10 mouse cellular contexts compared by ENCODE assay signal in genomic region chr13:73270451-73271081, GRCm38 (mm10). TPM values are rescaled to one million over a fixed set of nuclear protein-coding genes. Genes with fewer than 3 reads are reported as not detected.
A peak's percentile ranks its signal among the peaks of the same experiment; 100 is the strongest.
DNase-seq lines count a peak whose midpoint lies in the region; ATAC-seq and TF ChIP-seq lines count a peak whose summit lies in the region.
"Had no signal": no experiment of that assay in that cellular context is flagged by ENCODE, and none has a peak within 500 bp of the region (broad histone marks: within the 10 kb centered on the region; RNA-seq: fewer than 3 reads in every experiment).

No protein-coding gene starts in this region.

- H3K9me3 ChIP-seq in lung, embryonic 14.5 days (ENCODE audit: low read depth, low read length): no peaks in the 10 kb centered on the region
- no peaks in the 10 kb centered on the region for H3K9me3 ChIP-seq in heart, embryonic 14.5 days (ENCODE audit: control insufficient read depth, low read length)
- H3K9me3 ChIP-seq in limb, embryonic 15.5 days: no peaks in the 10 kb centered on the region
- H3K9me3 ChIP-seq in stomach, postnatal 0 days (ENCODE audit: control insufficient read depth, low read length): no peaks in the 10 kb centered on the region

- H3K27ac ChIP-seq in lung, embryonic 14.5 days (ENCODE audit: low read depth): no peak overlapping the region
- peak overlapping the region; percentile 80 to 82 for H3K27ac ChIP-seq in heart, embryonic 14.5 days (replicated peaks in 1 of 2; ENCODE audit: control insufficient read depth in 1 of 2, insufficient read depth in 1 of 2, low read depth in 2 of 2, low read length in 2 of 2)
- no peak overlapping the region for H3K27ac ChIP-seq in limb, embryonic 15.5 days
- H3K27ac ChIP-seq in stomach, postnatal 0 days (replicated peaks): no peak overlapping the region

- peak overlapping the region; percentile 29 for H3K4me2 ChIP-seq in lung, embryonic 14.5 days
- peak overlapping the region; percentile 66 for H3K4me2 ChIP-seq in heart, embryonic 14.5 days (ENCODE audit: low read length)
- H3K4me2 ChIP-seq in limb, embryonic 15.5 days: peak overlapping the region; percentile 42
- peak overlapping the region; percentile 11; the same call in 1 of the 2 replicates for H3K4me2 ChIP-seq in stomach, postnatal 0 days (replicated peaks; ENCODE audit: low read depth)

- DNase-seq in lung, embryonic 14.5 days: no peak
- DNase-seq in lung, postnatal 36 days: no peak
- no peak for DNase-seq in stomach, postnatal 0 days (ENCODE audit: low spot score)
- DNase-seq in MN1 (ENCODE audit: low spot score): no peak
- DNase-seq in right cerebral cortex, postnatal 25 days: no peak
- DNase-seq: gastrocnemius, postnatal 25 days; layer of hippocampus, adult 9-11 months; thymus, adult 2 months had no signal

- no peak for ATAC-seq in lung, embryonic 14.5 days (ENCODE audit: insufficient read depth)
- no peak for ATAC-seq in heart, embryonic 14.5 days (ENCODE audit: insufficient number of reproducible peaks, insufficient read depth, low FRiP score, low read depth)
- no peak for ATAC-seq in limb, embryonic 15.5 days (ENCODE audit: insufficient number of reproducible peaks, low FRiP score, low TSS enrichment, low read depth)
- ATAC-seq in stomach, postnatal 0 days (ENCODE audit: low FRiP score, low TSS enrichment): no peak

- no peak overlapping the region for H3K9ac ChIP-seq in lung, embryonic 14.5 days
- peak overlapping the region; percentile 72 for H3K9ac ChIP-seq in heart, embryonic 14.5 days (ENCODE audit: low read length)
- H3K9ac ChIP-seq in limb, embryonic 15.5 days: no peak overlapping the region
- no peak overlapping the region for H3K9ac ChIP-seq in stomach, postnatal 0 days (ENCODE audit: low read length)

- no peak for TF ChIP-seq EP300 in stomach, postnatal 0 days (optimal IDR thresholded peaks at IDR 0.05)

- no peaks in the 10 kb centered on the region for H3K4me1 ChIP-seq in lung, embryonic 14.5 days (ENCODE audit: insufficient read depth)
- peaks cover 46 to 80% of the 10 kb centered on the region in 2 experiments for H3K4me1 ChIP-seq in heart, embryonic 14.5 days (ENCODE audit: control insufficient read depth in 2 of 2, insufficient read depth in 2 of 2, low read length in 2 of 2)
- peaks cover 30% of the 10 kb centered on the region for H3K4me1 ChIP-seq in limb, embryonic 15.5 days
- no peaks in the 10 kb centered on the region for H3K4me1 ChIP-seq in stomach, postnatal 0 days (replicated peaks; ENCODE audit: control insufficient read depth, insufficient read depth)

- H3K27me3 ChIP-seq in lung, embryonic 14.5 days (ENCODE audit: insufficient read depth, low read length): peaks cover 92% of the 10 kb centered on the region
- H3K27me3 ChIP-seq in heart, embryonic 14.5 days (ENCODE audit: control insufficient read depth, insufficient read depth, low read length): peaks cover 80% of the 10 kb centered on the region
- peaks cover 97% of the 10 kb centered on the region for H3K27me3 ChIP-seq in limb, embryonic 15.5 days
- H3K27me3 ChIP-seq in stomach, postnatal 0 days (ENCODE audit: control insufficient read depth, insufficient read depth, low read length): peaks cover 20% of the 10 kb centered on the region

- TF ChIP-seq CTCF in lung, embryonic 14.5 days (IDR thresholded peaks at IDR 0.05; ENCODE audit: low read depth): no peak
- TF ChIP-seq CTCF in stomach, postnatal 0 days (IDR thresholded peaks at IDR 0.05; ENCODE audit: low read depth): no peak

- H3K4me3 ChIP-seq in lung, embryonic 14.5 days (ENCODE audit: low read depth, low read length): no peak overlapping the region
- peak overlapping the region; percentile 23 to 27 for H3K4me3 ChIP-seq in heart, embryonic 14.5 days (ENCODE audit: control insufficient read depth in 1 of 2, insufficient read depth in 1 of 2, low read depth in 1 of 2, low read length in 2 of 2)
- no peak overlapping the region for H3K4me3 ChIP-seq in limb, embryonic 15.5 days
- H3K4me3 ChIP-seq in stomach, postnatal 0 days (ENCODE audit: low read depth, low read length): 0 out of 2 replicates have a peak overlapping the region, but pooled peaks have one; percentile 6

- WGBS in lung, embryonic 14.5 days: 6% methylated on average over 22 of the region's 22 CpGs
- 4% methylated on average over 22 of the region's 22 CpGs for WGBS in heart, embryonic 14.5 days
- WGBS in limb, embryonic 15.5 days: 15% methylated on average over 22 of the region's 22 CpGs
- 9% methylated on average over 22 of the region's 22 CpGs for WGBS in stomach, postnatal 0 days

- H3K36me3 ChIP-seq in lung, embryonic 14.5 days (ENCODE audit: insufficient read depth): no peaks in the 10 kb centered on the region
- peaks cover 37% of the 10 kb centered on the region for H3K36me3 ChIP-seq in heart, embryonic 14.5 days (ENCODE audit: control insufficient read depth, insufficient read depth, low read length)
- no peaks in the 10 kb centered on the region for H3K36me3 ChIP-seq in limb, embryonic 15.5 days
- H3K36me3 ChIP-seq in stomach, postnatal 0 days (ENCODE audit: control insufficient read depth, insufficient read depth, low read length): no peaks in the 10 kb centered on the region

RNA-seq across cellular contexts. Expression of gene Irx4, which starts 10.3 kb away (rescaled TPM):
- not detected in 2 replicates for polyA plus RNA-seq in lung, embryonic 14.5 days (2014; fragmentation: Nextera tagmentation; extraction: Ambion mirVana)
- 43.3 and 47.3 TPM in 2 replicates for polyA plus RNA-seq in heart, embryonic 14.5 days (2014; fragmentation: Nextera tagmentation; extraction: Ambion mirVana)
- polyA plus RNA-seq in limb, embryonic 15.5 days (2015; fragmentation: Nextera tagmentation; extraction: Ambion mirVana): 8.7 and 9.5 TPM in 2 replicates
- polyA plus RNA-seq in stomach, postnatal 0 days (2015; fragmentation: Nextera tagmentation; extraction: Ambion mirVana): not detected in 2 replicates

RNA-seq across cellular contexts. Expression of gene Mrpl36, which starts 57.7 kb away (rescaled TPM):
- polyA plus RNA-seq in lung, embryonic 14.5 days (2014; fragmentation: Nextera tagmentation; extraction: Ambion mirVana): 139 and 147 TPM in 2 replicates
- 173 and 176 TPM in 2 replicates for polyA plus RNA-seq in heart, embryonic 14.5 days (2014; fragmentation: Nextera tagmentation; extraction: Ambion mirVana)
- 108 and 114 TPM in 2 replicates for polyA plus RNA-seq in limb, embryonic 15.5 days (2015; fragmentation: Nextera tagmentation; extraction: Ambion mirVana)
- 124 and 133 TPM in 2 replicates for polyA plus RNA-seq in stomach, postnatal 0 days (2015; fragmentation: Nextera tagmentation; extraction: Ambion mirVana)

RNA-seq across cellular contexts. Expression of gene Ndufs6, which starts 57.8 kb away (rescaled TPM):
- polyA plus RNA-seq in lung, embryonic 14.5 days (2014; fragmentation: Nextera tagmentation; extraction: Ambion mirVana): 391 and 409 TPM in 2 replicates
- 792 and 837 TPM in 2 replicates for polyA plus RNA-seq in heart, embryonic 14.5 days (2014; fragmentation: Nextera tagmentation; extraction: Ambion mirVana)
- polyA plus RNA-seq in limb, embryonic 15.5 days (2015; fragmentation: Nextera tagmentation; extraction: Ambion mirVana): 333 and 358 TPM in 2 replicates
- 392 and 421 TPM in 2 replicates for polyA plus RNA-seq in stomach, postnatal 0 days (2015; fragmentation: Nextera tagmentation; extraction: Ambion mirVana)

Comparison
In these comparisons a context has a peak if more than half of its experiments do, and no peak if none do; other contexts are left out.
1. H3K27ac ChIP-seq: peak in heart, embryonic 14.5 days (2 of 2); none in lung, embryonic 14.5 days (single experiment), limb, embryonic 15.5 days (single experiment) and stomach, postnatal 0 days (single experiment).
2. H3K4me2 ChIP-seq: peak in every context shown above with its lines; median percentile 66 in heart, embryonic 14.5 days; 42 in limb, embryonic 15.5 days; 29 in lung, embryonic 14.5 days; 11 in stomach, postnatal 0 days.
3. H3K4me3 ChIP-seq: peak in heart, embryonic 14.5 days (2 of 2) and stomach, postnatal 0 days (single experiment); none in lung, embryonic 14.5 days (single experiment) and limb, embryonic 15.5 days (single experiment).